Mouse (Mus musculus) gastrocnemius, adult 2 months (tissue): ENCODE measurements around the gene Prmt8. TPM values are rescaled to one million over a fixed set of nuclear protein-coding genes. Genes with fewer than 3 reads are reported as not detected.

Source experiments
- DNase-seq: peaks from one replicate; pipeline ENCODE4 v3.0.0; 2022
- H3K27ac ChIP-seq: fragments of 200-600 bp; 2 replicates; pipeline ENCODE4 v1.8.1; 2022; ENCODE audit warnings: mild to moderate bottlenecking
- H3K4me3 ChIP-seq: fragments of 200-600 bp; 2 replicates; pipeline ENCODE4 v1.8.1; 2022; ENCODE audit warnings: mild to moderate bottlenecking, moderate library complexity
- CTCF ChIP-seq: fragments of 200-600 bp; IDR thresholded peaks from 2 replicates; pipeline ENCODE4 v1.8.1; 2022; ENCODE audit warnings: antibody characterized with exemption, mild to moderate bottlenecking, moderate library complexity
- intact Hi-C: fragments of 180-260 bp; cut with DNase I; formaldehyde crosslinking; loops from one replicate; pipeline ENCODE4 v1.15.1; 2025
- total RNA-seq, 2 experiments: library from RNA; stranded (reverse); gene quantifications; 2 replicates each; pipeline ENCODE4 v1.2.3; 2021

The Prmt8 gene
- total RNA-seq, 2 experiments from 2014 or later, result not detected

- DNase-seq, result no peak
- Histone ChIP-seq H3K27ac (no peak overlapping the region), H3K4me3 (no peak overlapping the region)
- no peak for TF ChIP-seq CTCF
- intact Hi-C loops, result no loop called here
Observed at GRCm38 (mm10) chr6:127717239-127718137, 51.8 kb downstream of the Prmt8 start.

DNA sequence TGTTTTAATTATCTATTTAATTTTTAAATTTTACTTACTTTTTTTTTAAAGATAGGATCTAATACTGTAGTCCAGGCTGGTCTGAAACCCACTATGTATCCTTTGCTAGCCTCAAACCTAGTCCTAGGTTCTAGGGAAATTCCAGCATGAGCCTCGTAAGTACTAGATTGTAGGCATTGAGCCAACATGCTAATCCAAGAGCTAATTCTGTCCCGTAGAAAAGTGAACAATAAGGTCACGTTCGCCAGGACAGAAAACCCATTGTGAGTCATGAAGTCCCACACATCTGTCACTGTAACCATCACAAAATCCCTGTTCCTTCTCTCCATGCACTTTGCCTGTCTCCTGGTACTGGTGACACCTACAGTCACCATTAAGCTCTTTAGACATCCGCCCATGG lies 53.8 kb downstream of the Prmt8 start:
- no peak overlapping the region for H3K27ac ChIP-seq
- no peak for DNase-seq
- H3K4me3 ChIP-seq, result no peak overlapping the region
- intact Hi-C loops, result no loop called here
- TF ChIP-seq CTCF, result no peak

GRCm38 (mm10) chr6:127714906-127715305 lies 54.4 kb downstream of the Prmt8 start:
- intact Hi-C loops, result no loop called here

DNA sequence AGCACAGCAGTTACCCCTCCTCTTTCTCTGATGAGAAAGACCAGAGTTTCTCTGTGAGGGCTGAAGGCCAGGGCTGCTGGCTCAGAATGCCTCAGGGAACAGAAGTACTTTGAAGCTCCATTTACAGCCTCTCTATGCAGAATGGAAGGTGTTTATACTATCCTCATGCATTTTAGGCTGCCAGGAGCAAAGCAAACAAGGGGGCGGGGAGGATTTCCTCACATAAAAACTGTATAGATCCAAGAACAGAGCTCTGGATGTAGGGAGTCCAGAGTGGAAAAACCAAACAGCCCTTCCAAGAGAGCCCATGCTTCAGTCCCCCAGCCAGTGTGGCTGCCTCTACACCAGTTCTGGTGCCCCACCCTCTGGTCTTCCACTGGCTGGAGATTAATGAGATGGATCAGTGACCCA lies 61.0 kb downstream of the Prmt8 start:
- H3K27ac ChIP-seq, result no peak overlapping the region
- H3K4me3 ChIP-seq, result no peak overlapping the region
- no peak for DNase-seq
- intact Hi-C loops, result no loop called here
- TF ChIP-seq CTCF, result no peak

More at GRCm38 (mm10) chr6:127714906-127715305, 54.4 kb downstream of the Prmt8 start:
- H3K27ac ChIP-seq, result no peak overlapping the region
- no peak overlapping the region for H3K4me3 ChIP-seq
- TF ChIP-seq CTCF, result no peak
- DNase-seq, result no peak

DNA sequence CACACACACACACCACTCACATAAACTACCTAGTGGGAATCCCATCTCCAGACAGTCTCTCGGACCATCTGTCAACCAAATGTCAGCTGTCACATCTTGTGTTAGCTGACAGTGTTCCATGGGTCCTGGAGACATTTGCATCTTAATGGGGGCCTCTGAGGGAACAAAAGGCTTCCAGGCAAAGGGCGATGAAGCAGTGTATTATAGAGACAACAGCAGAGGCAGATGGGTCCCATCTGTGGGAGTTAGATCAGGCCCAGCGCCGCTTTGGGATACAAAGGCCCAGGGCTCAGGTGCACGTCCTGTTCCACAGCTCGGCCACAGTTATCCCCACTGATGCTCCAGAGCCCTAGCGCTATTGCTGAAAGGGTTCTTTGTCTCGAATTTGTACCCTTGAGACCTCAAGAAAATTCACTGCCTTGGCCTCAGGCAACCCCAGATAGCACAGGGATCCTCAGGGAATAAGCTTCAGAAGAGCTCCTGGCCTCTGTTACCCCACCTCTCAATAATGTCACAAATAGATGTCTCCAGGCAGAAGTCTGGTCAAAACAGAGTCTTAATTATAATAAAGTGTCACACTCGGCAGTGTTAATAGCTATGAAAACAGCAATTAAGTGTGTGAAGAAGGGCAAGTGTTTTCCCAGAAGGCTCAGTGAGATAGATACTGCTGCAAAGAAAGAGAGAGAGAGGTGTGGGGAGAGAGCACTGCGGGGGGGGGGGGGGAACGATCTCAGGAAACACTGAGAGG lies 68.1 kb downstream of the Prmt8 start:
- no peak for TF ChIP-seq CTCF
- intact Hi-C loops, result no loop called here
- no peak for DNase-seq
- Histone ChIP-seq H3K27ac (no peak overlapping the region), H3K4me3 (no peak overlapping the region)

- no peak for DNase-seq
- TF ChIP-seq CTCF, result no peak
- intact Hi-C loops, result no loop called here
- Histone ChIP-seq H3K27ac (no peak overlapping the region), H3K4me3 (no peak overlapping the region)
Observed at GRCm38 (mm10) chr6:127693681-127694080, 75.6 kb downstream of the Prmt8 start.

DNA sequence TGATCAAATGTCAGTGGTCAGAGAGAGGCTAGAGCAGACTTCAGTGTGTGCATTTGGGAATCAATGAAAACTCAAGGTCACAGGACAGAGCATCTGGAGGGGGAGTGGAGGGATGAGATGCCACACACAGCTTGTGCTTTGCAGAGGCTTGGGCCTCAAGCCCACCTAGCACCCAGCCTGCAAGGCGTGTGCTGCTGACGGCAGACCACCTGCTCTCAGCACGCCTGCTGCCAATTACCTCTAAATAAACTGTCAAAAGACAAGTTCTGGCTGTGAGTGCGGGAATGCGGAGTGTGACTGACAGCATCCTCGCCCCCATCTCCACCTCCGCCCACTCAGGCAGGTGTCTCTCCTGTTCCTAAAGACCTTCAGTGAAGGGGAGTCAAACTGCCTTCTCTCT lies 77.0 kb downstream of the Prmt8 start:
- TF ChIP-seq CTCF, result no peak
- Histone ChIP-seq H3K27ac (no peak overlapping the region), H3K4me3 (no peak overlapping the region)
- intact Hi-C loops, result no loop called here
- DNase-seq, result no peak

DNA sequence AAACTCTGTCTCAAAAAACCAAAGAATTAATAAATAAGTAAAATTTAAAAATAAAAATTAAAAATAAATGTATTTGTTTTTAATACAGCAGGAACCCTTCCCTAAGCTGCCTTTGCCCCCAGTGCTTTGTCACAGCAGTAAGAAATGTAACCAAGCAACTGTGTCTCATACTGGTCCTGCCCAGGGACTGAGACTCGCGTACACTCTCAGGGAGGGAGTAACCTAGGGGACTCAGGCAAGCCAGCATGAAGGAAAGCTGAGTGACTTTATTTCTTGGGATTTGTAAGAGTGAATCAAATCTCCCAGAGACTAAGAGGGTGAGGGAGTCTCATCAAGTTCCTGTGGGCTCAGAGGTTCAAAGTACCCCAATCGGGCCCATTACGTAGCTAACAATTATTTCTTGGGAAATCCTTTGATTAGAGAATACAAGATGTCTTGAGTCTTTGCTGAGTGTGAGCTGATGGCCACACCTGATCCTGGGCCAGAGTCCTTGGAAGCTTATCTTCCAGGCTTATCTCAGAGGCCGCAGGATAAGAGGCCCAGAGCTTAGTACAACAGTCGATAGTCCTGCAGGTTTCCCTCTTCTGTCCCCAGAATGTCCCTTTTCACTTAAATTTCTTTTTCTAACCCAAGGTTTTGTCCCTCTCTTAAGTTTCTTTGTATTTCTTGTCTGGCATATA lies 82.0 kb downstream of the Prmt8 start:
- no peak overlapping the region for H3K4me3 ChIP-seq
- intact Hi-C loops, result no loop called here
- no peak for TF ChIP-seq CTCF
- no peak for DNase-seq
- H3K27ac ChIP-seq, result no peak overlapping the region

DNA sequence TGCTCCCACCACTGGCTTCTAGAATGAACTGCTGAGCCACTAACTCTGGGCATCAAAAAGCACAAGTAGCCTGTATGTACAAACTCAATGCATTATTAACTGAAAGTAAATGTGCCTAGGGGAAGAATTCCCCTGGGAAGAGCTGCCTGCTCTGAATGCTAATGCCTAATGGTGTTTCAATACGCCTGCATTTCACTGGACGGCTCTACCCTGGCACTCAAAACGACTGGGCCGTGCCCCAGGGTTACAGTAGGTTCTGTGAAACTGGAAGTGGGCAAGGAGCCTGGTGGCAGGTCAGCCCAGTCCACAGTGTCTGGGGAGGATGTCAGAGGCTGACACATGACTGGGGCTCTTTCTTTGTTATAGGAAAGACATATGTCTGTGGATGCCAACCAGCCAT lies 84.3 kb downstream of the Prmt8 start:
- intact Hi-C loops, result no loop called here
- DNase-seq, result peak; percentile 31
- H3K27ac ChIP-seq, result no peak overlapping the region
- no peak overlapping the region for H3K4me3 ChIP-seq
- no peak for TF ChIP-seq CTCF

DNA sequence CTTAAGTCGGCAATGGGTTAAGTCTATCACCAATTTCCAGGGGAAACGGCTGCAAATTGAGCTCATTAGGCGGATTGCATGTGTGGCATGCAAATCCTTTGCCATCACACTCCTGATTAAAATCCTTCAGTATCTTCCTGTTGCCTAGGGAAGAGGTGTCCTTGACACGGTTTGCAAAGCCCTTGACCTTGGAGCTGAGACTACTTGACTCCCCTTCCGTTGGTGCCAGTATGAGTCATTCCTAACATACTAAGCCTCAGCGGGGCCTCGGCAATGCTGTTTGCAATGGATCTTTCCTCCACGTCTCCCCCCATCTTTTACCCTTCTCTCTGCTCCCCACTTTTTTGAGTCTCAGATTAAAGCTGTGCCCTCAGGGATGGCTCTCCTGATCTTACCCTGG lies 85.7 kb downstream of the Prmt8 start:
- Histone ChIP-seq H3K4me3 (no peak overlapping the region), H3K27ac (no peak overlapping the region)
- intact Hi-C loops, result no loop called here
- DNase-seq, result no peak
- no peak for TF ChIP-seq CTCF

- H3K4me3 ChIP-seq, result no peak overlapping the region
- DNase-seq, result no peak
- H3K27ac ChIP-seq, result no peak overlapping the region
- TF ChIP-seq CTCF, result no peak
- intact Hi-C loops, result no loop called here
Observed at GRCm38 (mm10) chr6:127680784-127681183, 88.5 kb downstream of the Prmt8 start.

- Histone ChIP-seq H3K27ac (no peak overlapping the region), H3K4me3 (no peak overlapping the region)
- intact Hi-C loops, result no loop called here
- DNase-seq, result no peak
- TF ChIP-seq CTCF, result no peak
Observed at GRCm38 (mm10) chr6:127678998-127679397, 90.3 kb downstream of the Prmt8 start.

- Histone ChIP-seq H3K4me3 (no peak overlapping the region), H3K27ac (no peak overlapping the region)
- DNase-seq, result no peak
- TF ChIP-seq CTCF, result no peak
- intact Hi-C loops, result no loop called here
Observed at GRCm38 (mm10) chr6:127678320-127678719, 91.0 kb downstream of the Prmt8 start.
